Mouse (Mus musculus) thymus, adult 2 months (tissue): ENCODE results near the gene Uvssa. TPM values are rescaled to one million over a fixed set of nuclear protein-coding genes. Genes with fewer than 3 reads are reported as not detected.

ENCODE experiments used
- DNase-seq: peaks from one replicate; pipeline ENCODE4 v3.0.0; 2021
- H3K27ac ChIP-seq: fragments of 200-500 bp; 2 replicates; pipeline ENCODE4 v1.5.1; 2012; ENCODE audit warnings: low read length, control low read depth; ENCODE audit not compliant: control insufficient read depth, insufficient read depth
- H3K27me3 ChIP-seq: fragments of 200-500 bp; 2 replicates; pipeline ENCODE4 v1.6.1; 2012; ENCODE audit warnings: mild to moderate bottlenecking, low read length, moderate library complexity, mixed read lengths; ENCODE audit not compliant: control insufficient read depth, insufficient read depth
- H3K36me3 ChIP-seq: fragments of 200-500 bp; 2 replicates; pipeline ENCODE4 v1.6.1; 2012; ENCODE audit warnings: mild to moderate bottlenecking, low read length, moderate library complexity; ENCODE audit not compliant: control insufficient read depth, insufficient read depth
- H3K4me1 ChIP-seq: fragments of 200-500 bp; replicated peaks from 2 replicates; pipeline ENCODE4 v1.6.1; 2012; ENCODE audit warnings: low read length; ENCODE audit not compliant: control insufficient read depth, insufficient read depth
- H3K4me3 ChIP-seq: fragments of 200-500 bp; 2 replicates; pipeline ENCODE4 v1.5.1; 2012; ENCODE audit warnings: mild to moderate bottlenecking, low read length, control low read depth, moderate library complexity; ENCODE audit not compliant: control insufficient read depth, insufficient read depth
- CTCF ChIP-seq: fragments of 200-500 bp; IDR thresholded peaks from 2 replicates; pipeline ENCODE4 v1.5.1; 2012; ENCODE audit warnings: mild to moderate bottlenecking, control low read depth, low read length, moderate library complexity, borderline replicate concordance; ENCODE audit not compliant: control insufficient read depth, poor library complexity, insufficient read depth; ENCODE audit errors: extremely low read depth
- POLR2A ChIP-seq: fragments of 200-500 bp; IDR thresholded peaks from 2 replicates; pipeline ENCODE4 v1.6.1; 2012; ENCODE audit warnings: mild to moderate bottlenecking, low read length, control low read depth, moderate library complexity; ENCODE audit not compliant: control insufficient read depth, poor library complexity, insufficient read depth; ENCODE audit errors: extremely low read depth
- WGBS: fragments of 180-500 bp; shearing (Covaris S2); methylation state at CpG from one replicate; pipeline ENCODE4 v1.1.7; 2018; 5-methylcytosine and 5-hydroxymethylcytosine counted together
- polyA plus RNA-seq: library from polyadenylated mRNA; depleted of rRNA; stranded (reverse); fragments of >200 nt; gene quantifications from 2 replicates; pipeline ENCODE4 v1.2.3, GENCODE M21; 2012

Gene Uvssa
- polyA plus RNA-seq, 1 experiment, result 10.6 TPM

DNA sequence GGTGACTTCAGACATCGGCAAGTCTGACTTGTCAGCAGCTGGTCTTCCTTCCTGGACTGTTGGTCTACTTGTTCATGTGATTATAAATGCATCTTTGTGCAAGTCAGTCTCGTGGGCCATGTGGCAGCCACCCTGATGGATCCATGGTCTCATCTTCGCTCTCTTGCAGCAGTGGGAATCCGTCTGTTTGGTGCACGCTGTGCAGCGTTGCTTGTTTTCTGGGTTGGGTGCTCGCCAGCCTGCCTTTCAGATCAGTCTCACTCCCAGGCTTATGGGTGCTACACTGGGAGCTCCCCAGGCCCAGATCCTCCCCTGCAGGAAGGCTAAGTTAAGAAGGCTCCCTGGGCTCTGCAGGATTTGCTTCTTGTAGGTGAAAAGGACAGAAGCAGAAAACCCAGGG lies 18.5 kb downstream of the Uvssa start:
- TF ChIP-seq POLR2A (no peak), CTCF (no peak)
- Histone ChIP-seq H3K36me3 (no peaks in the 10 kb centered on the region), H3K27ac (no peak overlapping the region), H3K4me1 (no peaks in the 10 kb centered on the region), H3K4me3 (no peak overlapping the region), H3K27me3 (no peaks in the 10 kb centered on the region)
- WGBS, result 93% methylated on average over 7 of the region's 7 CpGs
- no peak for DNase-seq

DNA sequence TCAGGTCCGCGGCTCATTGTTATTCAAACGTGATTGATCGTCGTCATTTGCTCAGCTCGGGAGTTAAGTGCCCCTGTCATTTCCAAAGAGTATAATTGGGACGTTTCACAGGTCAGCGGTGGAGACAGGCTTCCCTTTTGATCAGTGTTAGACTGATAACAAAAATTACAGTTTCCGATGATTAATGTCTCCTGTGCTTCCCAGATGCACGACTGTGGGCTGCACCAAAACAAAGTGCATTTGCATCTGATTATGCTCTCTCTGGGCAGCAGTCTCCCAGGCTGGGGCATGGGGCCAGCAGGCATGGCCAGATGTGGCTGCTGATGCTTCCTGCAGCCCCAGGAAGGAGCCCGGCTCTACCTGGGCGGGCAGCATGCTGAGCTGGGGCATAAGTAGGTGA lies 22.5 kb downstream of the Uvssa start:
- Histone ChIP-seq H3K27me3 (no peaks in the 10 kb centered on the region), H3K4me3 (no peak overlapping the region), H3K27ac (no peak overlapping the region), H3K36me3 (no peaks in the 10 kb centered on the region), H3K4me1 (no peaks in the 10 kb centered on the region)
- WGBS, result 90% methylated on average over 12 of the region's 12 CpGs
- TF ChIP-seq POLR2A, result no peak
- TF ChIP-seq CTCF, result no peak
- DNase-seq, result no peak

DNA sequence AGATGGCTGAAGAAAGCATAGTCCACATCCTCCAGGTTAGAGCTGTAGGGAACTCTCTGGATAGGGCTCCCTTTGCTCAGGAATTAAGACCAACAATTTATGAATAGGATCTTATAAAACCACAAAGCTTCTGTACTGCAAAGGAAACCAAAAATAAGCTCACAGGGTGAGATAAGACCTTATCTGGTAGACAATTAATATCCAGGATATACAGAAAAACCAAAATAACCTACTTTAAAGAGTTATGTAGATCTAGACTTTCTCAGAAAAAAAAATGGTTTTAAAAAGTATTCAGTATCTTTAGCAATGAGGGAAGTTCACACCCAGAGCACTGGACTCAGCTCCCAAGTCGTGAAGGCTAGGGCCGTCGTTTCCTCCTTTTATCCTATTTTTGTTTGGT lies 42.0 kb downstream of the Uvssa start:
- H3K36me3 ChIP-seq, result no peaks in the 10 kb centered on the region
- H3K4me3 ChIP-seq, result no peak overlapping the region
- TF ChIP-seq CTCF, result no peak
- TF ChIP-seq POLR2A, result no peak
- H3K27ac ChIP-seq, result no peak overlapping the region
- 10% methylated on average over 3 of the region's 3 CpGs for WGBS
- no peaks in the 10 kb centered on the region for H3K4me1 ChIP-seq
- no peak for DNase-seq
- H3K27me3 ChIP-seq, result no peaks in the 10 kb centered on the region

DNA sequence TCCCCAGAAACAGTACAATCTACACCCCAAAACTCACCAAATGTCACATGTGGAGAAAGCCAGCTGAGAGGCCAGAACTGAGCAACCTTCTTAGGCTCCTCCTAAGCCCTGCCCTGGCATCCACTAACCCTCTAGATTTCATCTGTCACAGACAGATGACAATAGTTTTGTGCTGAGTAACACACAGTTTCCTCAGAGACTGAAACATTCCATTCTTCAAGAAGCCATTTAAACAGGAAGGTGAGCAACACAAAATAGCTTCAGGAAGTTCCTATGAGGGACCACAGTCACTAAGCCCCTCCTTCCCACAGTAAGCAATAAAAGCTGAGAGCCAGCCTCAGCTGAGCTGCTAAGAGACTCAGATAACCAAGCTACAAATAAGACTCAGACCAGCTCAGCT lies 49.1 kb downstream of the Uvssa start:
- peaks cover 7% of the 10 kb centered on the region for H3K27me3 ChIP-seq
- no peaks in the 10 kb centered on the region for H3K4me1 ChIP-seq
- DNase-seq, result no peak
- H3K36me3 ChIP-seq, result no peaks in the 10 kb centered on the region
- no peak for TF ChIP-seq POLR2A
- no peak for TF ChIP-seq CTCF
- no peak overlapping the region for H3K4me3 ChIP-seq
- H3K27ac ChIP-seq, result no peak overlapping the region

DNA sequence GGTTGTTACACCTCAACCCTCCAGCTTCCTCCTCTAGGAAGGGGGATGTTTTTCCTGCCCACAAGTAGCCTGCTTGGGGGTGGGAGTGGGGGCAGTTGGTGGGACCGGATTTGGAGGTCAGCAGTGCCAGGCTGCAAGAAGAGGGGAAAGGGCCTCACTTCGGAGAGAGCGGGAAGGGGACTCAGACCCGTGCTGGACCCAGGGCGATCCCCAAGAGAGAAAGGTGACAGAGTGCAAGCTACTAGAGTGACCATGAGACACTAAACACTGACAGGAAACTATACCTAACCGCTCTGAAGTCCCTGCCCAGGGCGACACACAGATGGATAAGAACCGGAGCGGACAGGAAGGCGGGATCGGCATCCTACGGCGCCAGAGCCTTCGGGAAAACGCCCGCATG lies 51.8 kb downstream of the Uvssa start:
- WGBS, result 25% methylated on average over 16 of the region's 16 CpGs
- no peak overlapping the region for H3K27ac ChIP-seq
- H3K4me1 ChIP-seq, result no peaks in the 10 kb centered on the region
- H3K27me3 ChIP-seq, result peaks cover 25% of the 10 kb centered on the region
- DNase-seq, result no peak
- H3K4me3 ChIP-seq, result no peak overlapping the region
- H3K36me3 ChIP-seq, result no peaks in the 10 kb centered on the region
- no peak for TF ChIP-seq CTCF
- TF ChIP-seq POLR2A, result no peak

DNA sequence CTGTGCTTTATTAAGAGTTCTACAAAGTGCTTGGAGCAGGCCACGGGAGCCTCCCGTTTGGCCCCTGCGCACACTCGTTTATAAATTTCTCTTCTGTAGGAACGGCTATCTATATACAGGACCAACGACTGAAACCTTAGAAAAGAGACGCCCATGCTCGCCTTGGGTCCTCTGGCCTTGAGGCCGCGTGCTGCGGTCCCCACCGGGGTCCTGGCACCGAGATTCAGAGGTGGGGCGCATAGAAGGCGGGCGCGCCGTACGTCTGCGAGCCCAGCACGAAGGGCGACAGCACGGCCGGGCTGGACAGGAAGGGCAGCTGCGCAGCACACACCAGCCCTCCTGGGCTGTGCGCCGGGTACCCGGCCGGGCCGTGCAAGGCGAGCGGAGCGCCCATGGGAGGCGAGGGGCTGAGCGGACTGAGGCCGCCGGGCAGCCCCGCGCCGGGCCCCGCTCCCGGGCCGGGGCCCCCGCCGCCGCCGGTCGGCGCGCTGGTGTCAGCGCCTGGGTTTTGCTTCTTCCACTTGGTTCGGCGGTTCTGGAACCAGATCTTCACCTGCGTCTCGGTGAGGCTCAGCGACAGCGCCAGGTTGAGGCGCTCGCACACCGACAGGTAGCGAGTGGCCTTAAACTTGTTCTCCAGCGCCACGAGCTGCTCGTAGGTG lies 52.3 kb downstream of the Uvssa start:
- no peak for DNase-seq
- WGBS, result 5% methylated on average over 64 of the region's 64 CpGs
- Histone ChIP-seq H3K4me3 (no peak overlapping the region), H3K4me1 (no peaks in the 10 kb centered on the region), H3K27me3 (peaks cover 26% of the 10 kb centered on the region), H3K36me3 (no peaks in the 10 kb centered on the region), H3K27ac (no peak overlapping the region)
- TF ChIP-seq CTCF (no peak), POLR2A (no peak)

DNA sequence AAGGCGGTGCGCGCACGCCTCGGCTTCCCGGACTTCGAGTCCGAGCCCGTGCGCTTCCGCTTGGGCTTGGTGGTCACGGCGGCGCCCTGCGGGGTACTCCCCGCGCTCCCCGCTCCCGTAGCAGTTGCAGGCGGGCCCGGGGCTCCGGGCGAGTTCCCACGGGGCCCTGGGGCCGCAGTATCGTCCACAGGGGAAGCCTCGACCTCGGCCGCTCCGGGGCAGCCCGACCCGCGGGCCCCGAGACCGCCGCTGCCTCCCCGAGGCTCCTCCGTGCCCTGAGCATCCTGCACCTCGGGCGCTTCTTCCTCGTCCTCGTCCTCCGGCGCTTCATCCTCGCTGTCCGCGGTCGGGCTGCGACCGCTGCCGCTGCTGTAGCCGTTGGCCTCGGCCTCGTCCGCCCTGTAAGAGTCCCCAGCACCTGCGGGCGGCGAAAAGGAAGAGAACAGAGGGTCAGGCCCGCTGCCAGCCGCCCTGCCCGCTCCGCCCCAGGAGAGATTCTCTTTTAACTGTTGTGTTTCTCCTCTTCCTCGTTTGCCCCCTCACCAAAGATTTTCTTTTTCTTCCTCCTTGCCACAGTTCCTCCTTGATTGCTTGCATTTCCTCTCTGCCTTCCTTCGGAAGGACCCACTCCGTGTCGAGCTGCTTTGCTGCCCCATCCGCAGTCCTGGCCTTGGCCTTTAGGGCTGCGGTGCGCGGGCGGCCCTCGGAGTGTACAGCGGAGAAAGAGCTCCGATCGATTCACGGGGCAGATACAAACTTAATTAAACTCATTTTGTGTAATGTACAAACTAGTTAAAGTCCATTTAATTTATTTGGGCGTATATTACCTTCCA lies 53.0 kb downstream of the Uvssa start:
- TF ChIP-seq CTCF (no peak), POLR2A (no peak)
- Histone ChIP-seq H3K36me3 (no peaks in the 10 kb centered on the region), H3K27ac (no peak overlapping the region), H3K27me3 (peaks cover 26% of the 10 kb centered on the region), H3K4me3 (no peak overlapping the region), H3K4me1 (peaks cover 4% of the 10 kb centered on the region)
- no peak for DNase-seq
- 1% methylated on average over 77 of the region's 77 CpGs for WGBS
